Mouse (Mus musculus): ENCODE measurements around the gene Lama5.
A peak's percentile ranks its signal among the peaks of the same experiment; 100 is the strongest.

Gene Lama5

GRCm38 (mm10) chr2:180225044-180225761, 456 bp downstream of the Lama5 start:
- DNase-seq (ENCODE audit: low read depth, low spot score) = no peak

GRCm38 (mm10) chr2:180224647-180225043, 1.0 kb downstream of the Lama5 start:
- DNase-seq (ENCODE audit: low read depth, low spot score) = no peak

GRCm38 (mm10) chr2:180222250-180222649, 3.4 kb downstream of the Lama5 start:
- DNase-seq (ENCODE audit: low read depth, low spot score) = peak; percentile 67

- DNase-seq (ENCODE audit: low read depth, low spot score) = no peak
Observed at GRCm38 (mm10) chr2:180221051-180221450, 4.6 kb downstream of the Lama5 start.

- DNase-seq (ENCODE audit: low read depth, low spot score) = no peak
Observed at GRCm38 (mm10) chr2:180220165-180220564, 5.5 kb downstream of the Lama5 start.

GRCm38 (mm10) chr2:180219145-180219943, 6.3 kb downstream of the Lama5 start:
- no peak for DNase-seq (ENCODE audit: low read depth, low spot score)

GRCm38 (mm10) chr2:180218677-180219076, 7.0 kb downstream of the Lama5 start:
- no peak for DNase-seq (ENCODE audit: low read depth, low spot score)

GRCm38 (mm10) chr2:180218241-180218640, 7.4 kb downstream of the Lama5 start:
- DNase-seq (ENCODE audit: low read depth, low spot score) = no peak

GRCm38 (mm10) chr2:180217587-180217986, 8.1 kb downstream of the Lama5 start:
- DNase-seq (ENCODE audit: low read depth, low spot score) = no peak

GRCm38 (mm10) chr2:180216921-180217320, 8.7 kb downstream of the Lama5 start:
- DNase-seq (ENCODE audit: low read depth, low spot score) = no peak

GRCm38 (mm10) chr2:180215951-180216350, 9.7 kb downstream of the Lama5 start:
- no peak for DNase-seq (ENCODE audit: low read depth, low spot score)

GRCm38 (mm10) chr2:180215011-180215461, 10.6 kb downstream of the Lama5 start:
- DNase-seq (ENCODE audit: low read depth, low spot score) = no peak

GRCm38 (mm10) chr2:180214352-180214978, 11.2 kb downstream of the Lama5 start:
- DNase-seq (ENCODE audit: low read depth, low spot score) = no peak

- DNase-seq (ENCODE audit: low read depth, low spot score) = no peak
Observed at GRCm38 (mm10) chr2:180212255-180212654, 13.4 kb downstream of the Lama5 start.

GRCm38 (mm10) chr2:180208976-180209375, 16.7 kb downstream of the Lama5 start:
- no peak for DNase-seq (ENCODE audit: low read depth, low spot score)

GRCm38 (mm10) chr2:180207840-180208239, 17.8 kb downstream of the Lama5 start:
- no peak for DNase-seq (ENCODE audit: low read depth, low spot score)

- DNase-seq (ENCODE audit: low read depth, low spot score) = no peak
Observed at GRCm38 (mm10) chr2:180205956-180206280, 19.7 kb downstream of the Lama5 start.

- no peak for DNase-seq (ENCODE audit: low read depth, low spot score)
Observed at GRCm38 (mm10) chr2:180205083-180205955, 20.3 kb downstream of the Lama5 start.

GRCm38 (mm10) chr2:180204501-180204900, 21.2 kb downstream of the Lama5 start:
- DNase-seq (ENCODE audit: low read depth, low spot score) = no peak

GRCm38 (mm10) chr2:180202805-180203204, 22.9 kb downstream of the Lama5 start:
- no peak for DNase-seq (ENCODE audit: low read depth, low spot score)

- DNase-seq (ENCODE audit: low read depth, low spot score) = no peak
Observed at GRCm38 (mm10) chr2:180202263-180202662, 23.4 kb downstream of the Lama5 start.

GRCm38 (mm10) chr2:180201303-180201702, 24.4 kb downstream of the Lama5 start:
- no peak for DNase-seq (ENCODE audit: low read depth, low spot score)

All from WW6 (cell line).